Mouse (Mus musculus) neural tube, embryonic 14.5 days (tissue): Measurements from ENCODE around the gene Cd38. TPM values are rescaled to one million over a fixed set of nuclear protein-coding genes. Genes with fewer than 3 reads are reported as not detected.

Experiments used
- ATAC-seq: fragments of 200-750 bp; cut with Nextera tagmentation; 2 replicates; pipeline ENCODE4 v1.8.0; 2017; ENCODE audit warnings: low read depth, mild to moderate bottlenecking, moderate TSS enrichment, moderate library complexity
- H3K27ac ChIP-seq: fragments of 300-500 bp; sonication (generic); 2 replicates; pipeline ENCODE4 v1.5.1; 2014; ENCODE audit warnings: low read depth, mild to moderate bottlenecking, control low read depth, low read length, moderate library complexity, mixed read lengths
- H3K27me3 ChIP-seq: fragments of 300-500 bp; sonication (generic); 2 replicates; pipeline ENCODE4 v1.6.1; 2014; ENCODE audit warnings: low read length; ENCODE audit not compliant: control insufficient read depth, insufficient read depth
- H3K36me3 ChIP-seq: fragments of 300-500 bp; sonication (generic); 2 replicates; pipeline ENCODE4 v1.6.1; 2014; ENCODE audit warnings: low read length, mixed read lengths; ENCODE audit not compliant: control insufficient read depth, insufficient read depth
- H3K4me1 ChIP-seq: fragments of 300-500 bp; sonication (generic); 2 replicates; pipeline ENCODE4 v1.6.1; 2014; ENCODE audit warnings: low read length; ENCODE audit not compliant: control insufficient read depth, insufficient read depth
- H3K4me2 ChIP-seq: fragments of 300-500 bp; sonication (generic); 2 replicates; pipeline ENCODE4 v1.6.1; 2014; ENCODE audit warnings: mild to moderate bottlenecking, low read depth, low read length, control low read depth
- H3K4me3 ChIP-seq: fragments of 300-500 bp; sonication (generic); 2 replicates; pipeline ENCODE4 v1.5.1; 2014; ENCODE audit warnings: low read depth, low read length, control low read depth, mixed read lengths
- H3K9ac ChIP-seq: fragments of 300-500 bp; sonication (generic); replicated peaks from 2 replicates; pipeline ENCODE4 v1.6.1; 2014; ENCODE audit warnings: low read depth, mild to moderate bottlenecking, control low read depth, low read length, mixed read lengths
- H3K9me3 ChIP-seq: fragments of 300-500 bp; sonication (generic); 2 replicates; pipeline ENCODE4 v1.6.1; 2016; ENCODE audit warnings: low read length; ENCODE audit not compliant: control insufficient read depth
- WGBS: fragments of 180-500 bp; shearing (Covaris S2); extraction: QIAGEN DNeasy Blood & Tissue Kit; methylation state at CpG from one replicate; pipeline ENCODE4 v1.1.7; 2014; 5-methylcytosine and 5-hydroxymethylcytosine counted together
- polyA plus RNA-seq: library from polyadenylated mRNA; unstranded; fragments of >200 nt; fragmentation: Nextera tagmentation; extraction: Ambion mirVana; gene quantifications from 2 replicates; pipeline ENCODE4 v1.2.1, GENCODE M21; 2014

Cd38 gene
- polyA plus RNA-seq, 1 experiment from 2014 or later = 1.5 TPM

DNA sequence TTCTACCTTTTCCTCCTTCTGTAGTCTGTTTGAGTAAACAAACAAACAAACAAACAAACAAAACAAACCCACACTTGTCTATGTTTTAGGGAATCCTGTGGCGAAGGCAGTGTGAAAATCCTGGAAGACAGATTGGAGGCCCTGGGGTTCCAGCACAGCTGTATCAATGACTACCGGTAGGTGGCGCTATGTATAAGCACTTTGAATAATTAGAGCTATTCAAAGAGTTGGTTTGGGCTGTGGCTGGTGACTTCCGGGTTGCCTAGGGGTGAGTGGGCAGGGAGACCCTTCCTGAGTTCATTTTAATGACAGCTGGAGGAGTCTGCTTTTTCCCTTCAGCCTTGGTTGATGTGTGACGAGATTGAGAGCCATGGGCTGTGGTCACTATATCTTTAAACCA, 31.0 kb upstream of the Cd38 start:
- WGBS = 51% methylated on average over 5 of the region's 5 CpGs
- Histone ChIP-seq H3K9me3 (no peaks in the 10 kb centered on the region), H3K36me3 (no peaks in the 10 kb centered on the region), H3K9ac (no peak overlapping the region), H3K4me2 (no peak overlapping the region), H3K4me3 (no peak overlapping the region), H3K4me1 (no peaks in the 10 kb centered on the region), H3K27ac (no peak overlapping the region), H3K27me3 (no peaks in the 10 kb centered on the region)
- ATAC-seq = no peak

DNA sequence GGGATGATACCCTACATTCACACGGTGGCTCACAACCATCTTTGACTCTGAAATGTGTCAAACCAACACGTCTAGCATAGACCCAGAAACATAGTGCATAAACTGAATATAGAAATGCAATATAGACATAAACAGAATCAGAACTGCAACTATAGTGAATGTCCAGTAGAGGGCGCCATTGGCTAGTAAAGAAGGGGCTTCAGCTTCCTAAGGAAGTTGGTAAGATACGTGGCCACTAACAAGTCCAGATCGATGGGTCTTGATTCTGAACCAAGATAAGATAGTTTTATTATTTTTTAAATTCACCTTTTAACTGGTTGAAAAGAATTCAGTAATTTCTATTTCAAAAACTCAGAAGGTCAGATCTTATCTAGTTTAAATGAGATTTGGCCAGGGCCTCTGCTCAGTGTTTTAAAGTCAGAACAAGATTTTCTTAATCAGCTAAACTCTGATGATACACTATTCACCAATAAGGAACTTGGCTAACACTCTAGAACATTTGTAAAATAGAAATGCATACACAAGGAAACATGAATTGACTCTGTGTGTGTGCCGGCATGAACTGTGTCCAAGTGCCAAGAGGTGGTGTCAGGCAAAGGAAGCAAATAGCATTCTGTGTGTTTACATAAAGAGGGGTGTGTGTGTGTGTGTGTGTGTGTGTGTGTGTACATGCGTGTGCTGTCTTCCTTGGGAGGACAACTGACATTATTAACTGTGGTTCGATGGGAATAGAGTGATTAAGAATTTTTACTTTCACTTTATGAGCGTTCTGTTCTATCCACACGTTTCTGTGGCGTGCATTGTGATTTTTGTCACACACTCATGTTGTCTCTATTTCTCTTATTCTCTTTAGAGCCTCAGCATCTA, 27.0 kb upstream of the Cd38 start:
- Histone ChIP-seq H3K9me3 (no peaks in the 10 kb centered on the region), H3K9ac (no peak overlapping the region), H3K4me3 (no peak overlapping the region), H3K4me1 (no peaks in the 10 kb centered on the region), H3K27ac (no peak overlapping the region), H3K36me3 (no peaks in the 10 kb centered on the region), H3K4me2 (no peak overlapping the region), H3K27me3 (no peaks in the 10 kb centered on the region)
- WGBS = 53% methylated on average over 11 of the region's 11 CpGs
- peak; percentile 61 for ATAC-seq

DNA sequence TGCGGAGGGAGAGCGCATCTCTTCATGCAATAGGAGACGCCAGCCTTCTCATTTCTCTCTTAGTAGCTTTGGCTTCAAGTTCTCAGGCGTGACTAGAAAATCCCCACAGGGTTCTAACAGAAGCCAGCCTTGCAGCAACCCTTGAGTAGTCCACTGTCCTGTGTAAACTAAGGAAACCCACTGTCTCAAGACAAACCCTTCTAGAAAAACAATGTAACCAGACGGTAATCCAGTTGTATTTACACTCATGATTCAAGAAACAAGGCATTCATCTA, 26.4 kb upstream of the Cd38 start:
- Histone ChIP-seq H3K4me3 (no peak overlapping the region), H3K9me3 (no peaks in the 10 kb centered on the region), H3K9ac (no peak overlapping the region), H3K27ac (no peak overlapping the region), H3K4me1 (no peaks in the 10 kb centered on the region), H3K27me3 (no peaks in the 10 kb centered on the region), H3K36me3 (no peaks in the 10 kb centered on the region), H3K4me2 (no peak overlapping the region)
- WGBS = 83% methylated on average over 5 of the region's 5 CpGs
- no peak for ATAC-seq

- H3K9ac ChIP-seq = no peak overlapping the region
- no peaks in the 10 kb centered on the region for H3K27me3 ChIP-seq
- no peaks in the 10 kb centered on the region for H3K4me1 ChIP-seq
- H3K4me2 ChIP-seq = no peak overlapping the region
- H3K36me3 ChIP-seq = no peaks in the 10 kb centered on the region
- H3K9me3 ChIP-seq = no peaks in the 10 kb centered on the region
- ATAC-seq = no peak
- 73% methylated on average over 3 of the region's 3 CpGs for WGBS
- no peak overlapping the region for H3K4me3 ChIP-seq
- no peak overlapping the region for H3K27ac ChIP-seq
These were observed 25.7 kb upstream of the Cd38 start for GRCm38 (mm10) chr5:43842576-43843155.

GRCm38 (mm10) chr5:43845083-43845482, 23.3 kb upstream of the Cd38 start:
- H3K36me3 ChIP-seq = no peaks in the 10 kb centered on the region
- WGBS = 83% methylated on average over 5 of the region's 5 CpGs

GRCm38 (mm10) chr5:43845646-43846045, 22.7 kb upstream of the Cd38 start:
- Histone ChIP-seq H3K4me2 (no peak overlapping the region), H3K36me3 (no peaks in the 10 kb centered on the region)
- WGBS = 65% methylated on average over 1 of the region's 1 CpGs

More at GRCm38 (mm10) chr5:43845083-43845482, 23.3 kb upstream of the Cd38 start:
- ATAC-seq = no peak
- Histone ChIP-seq H3K4me1 (no peaks in the 10 kb centered on the region), H3K4me2 (no peak overlapping the region), H3K27ac (no peak overlapping the region), H3K4me3 (no peak overlapping the region), H3K9me3 (no peaks in the 10 kb centered on the region), H3K27me3 (no peaks in the 10 kb centered on the region), H3K9ac (no peak overlapping the region)

GRCm38 (mm10) chr5:43846227-43846626, 22.1 kb upstream of the Cd38 start:
- H3K4me3 ChIP-seq = no peak overlapping the region
- H3K4me2 ChIP-seq = no peak overlapping the region
- H3K36me3 ChIP-seq = no peaks in the 10 kb centered on the region
- no peaks in the 10 kb centered on the region for H3K27me3 ChIP-seq
- 26% methylated on average over 2 of the region's 2 CpGs for WGBS
- no peak for ATAC-seq
- H3K27ac ChIP-seq = no peak overlapping the region
- H3K9ac ChIP-seq = no peak overlapping the region
- no peaks in the 10 kb centered on the region for H3K4me1 ChIP-seq
- H3K9me3 ChIP-seq = no peaks in the 10 kb centered on the region

More at GRCm38 (mm10) chr5:43845646-43846045, 22.7 kb upstream of the Cd38 start:
- ATAC-seq = no peak
- Histone ChIP-seq H3K4me3 (no peak overlapping the region), H3K4me1 (no peaks in the 10 kb centered on the region), H3K27ac (no peak overlapping the region), H3K27me3 (no peaks in the 10 kb centered on the region), H3K9ac (no peak overlapping the region), H3K9me3 (no peaks in the 10 kb centered on the region)

- Histone ChIP-seq H3K9me3 (no peaks in the 10 kb centered on the region), H3K9ac (no peak overlapping the region), H3K4me1 (no peaks in the 10 kb centered on the region), H3K27ac (no peak overlapping the region), H3K27me3 (no peaks in the 10 kb centered on the region), H3K4me2 (no peak overlapping the region), H3K4me3 (no peak overlapping the region), H3K36me3 (no peaks in the 10 kb centered on the region)
- no peak for ATAC-seq
These were observed 20.8 kb upstream of the Cd38 start for GRCm38 (mm10) chr5:43847555-43847954.

GRCm38 (mm10) chr5:43848275-43848674, 20.1 kb upstream of the Cd38 start:
- no peaks in the 10 kb centered on the region for H3K27me3 ChIP-seq
- no peak overlapping the region for H3K4me2 ChIP-seq
- no peaks in the 10 kb centered on the region for H3K9me3 ChIP-seq
- H3K4me1 ChIP-seq = no peaks in the 10 kb centered on the region
- no peak for ATAC-seq
- no peak overlapping the region for H3K27ac ChIP-seq
- H3K36me3 ChIP-seq = no peaks in the 10 kb centered on the region
- WGBS = 90% methylated on average over 3 of the region's 3 CpGs
- no peak overlapping the region for H3K4me3 ChIP-seq
- H3K9ac ChIP-seq = no peak overlapping the region
